Mouse (Mus musculus) heart, postnatal 0 days (tissue): ENCODE measurements around the gene Tulp2.

ENCODE experiments used
- CTCF ChIP-seq: IDR thresholded peaks from 2 replicates; pipeline ENCODE4 v1.5.1; 2016; ENCODE audit warnings: antibody characterized with exemption, control low read depth, low read depth
- EP300 ChIP-seq: IDR thresholded peaks from 2 replicates; pipeline ENCODE4 v1.6.1; 2016; ENCODE audit warnings: antibody characterized with exemption, low read depth

DNA sequence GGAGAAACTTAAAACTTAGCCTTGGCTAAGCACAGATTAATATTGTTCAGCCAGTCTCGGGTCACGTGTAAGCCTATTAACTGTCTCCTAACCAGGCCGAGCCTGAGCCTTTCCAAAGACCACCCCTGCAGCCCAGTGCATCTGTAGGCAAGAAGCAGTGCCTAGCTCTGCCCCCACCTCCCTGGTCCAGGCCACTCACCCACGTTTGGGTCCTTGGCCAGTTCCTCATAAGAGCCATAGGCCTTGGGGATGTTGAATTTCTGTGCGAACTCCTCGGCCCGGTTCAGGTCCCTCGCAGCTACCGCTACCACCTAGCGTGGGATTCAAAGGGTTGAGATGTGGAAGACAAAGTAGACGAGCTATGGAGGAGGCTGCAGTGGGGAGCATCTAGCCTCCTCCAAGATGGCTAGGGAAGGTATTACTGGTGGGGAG, 6.2 kb downstream of the Tulp2 start:
- TF ChIP-seq CTCF (no peak), EP300 (no peak)
